Mouse (Mus musculus) testis, adult 2 months (tissue): ENCODE measurements around the gene Irgc1.

Source experiments
- CTCF ChIP-seq: fragments of 200-500 bp; IDR thresholded peaks from 2 replicates; pipeline ENCODE4 v1.5.1; 2012; ENCODE audit warnings: low read depth, mild to moderate bottlenecking, inconsistent platforms, low read length, moderate library complexity; ENCODE audit not compliant: control insufficient read depth, insufficient read depth, insufficient replicate concordance
- POLR2A ChIP-seq: fragments of 200-500 bp; IDR thresholded peaks from 2 replicates; pipeline ENCODE4 v1.6.1; 2012; ENCODE audit warnings: low read depth, mild to moderate bottlenecking, inconsistent platforms, low read length, moderate library complexity; ENCODE audit not compliant: control insufficient read depth

- TF ChIP-seq CTCF = no peak
- no peak for TF ChIP-seq POLR2A
Measured at GRCm38 (mm10) chr7:24445266-24445926, 6.7 kb downstream of the Irgc1 start.
